Mouse (Mus musculus) liver, embryonic 13.5 days (tissue): ENCODE results near the gene Rpl15. TPM values are rescaled to one million over a fixed set of nuclear protein-coding genes. Genes with fewer than 3 reads are reported as not detected.

Experiments
- ATAC-seq: fragments of 200-750 bp; cut with Nextera tagmentation; 2 replicates; pipeline ENCODE4 v1.8.0; 2017; ENCODE audit warnings: low read depth, mild to moderate bottlenecking, moderate number of reproducible peaks, moderate library complexity
- DNase-seq: peaks from one replicate; pipeline ENCODE4 v3.0.0; 2022
- H3K27ac ChIP-seq: fragments of 300-500 bp; sonication (generic); 2 replicates; pipeline ENCODE4 v1.5.1; 2015; ENCODE audit warnings: moderate library complexity, mild to moderate bottlenecking, inconsistent platforms
- H3K27me3 ChIP-seq: fragments of 300-500 bp; sonication (generic); 2 replicates; pipeline ENCODE4 v1.6.1; 2015; ENCODE audit warnings: mild to moderate bottlenecking, inconsistent platforms
- H3K36me3 ChIP-seq: fragments of 300-500 bp; sonication (generic); 2 replicates; pipeline ENCODE4 v1.6.1; 2015; ENCODE audit warnings: mild to moderate bottlenecking, inconsistent platforms
- H3K4me1 ChIP-seq: fragments of 300-500 bp; sonication (generic); replicated peaks from 2 replicates; pipeline ENCODE4 v1.6.1; 2015; ENCODE audit warnings: inconsistent platforms
- H3K4me2 ChIP-seq: fragments of 300-500 bp; sonication (generic); 2 replicates; pipeline ENCODE4 v1.6.1; 2015; ENCODE audit warnings: inconsistent platforms, mild to moderate bottlenecking, moderate library complexity
- H3K4me3 ChIP-seq: fragments of 300-500 bp; sonication (generic); replicated peaks from 2 replicates; pipeline ENCODE4 v1.5.1; 2015; ENCODE audit warnings: mild to moderate bottlenecking, inconsistent platforms
- H3K9ac ChIP-seq: fragments of 300-500 bp; sonication (generic); 2 replicates; pipeline ENCODE4 v1.6.1; 2015; ENCODE audit warnings: mild to moderate bottlenecking, inconsistent platforms
- H3K9me3 ChIP-seq: fragments of 300-500 bp; sonication (generic); replicated peaks from 2 replicates; pipeline ENCODE4 v1.6.1; 2016; ENCODE audit warnings: inconsistent platforms
- WGBS: fragments of 180-500 bp; shearing (Covaris S2); methylation state at CpG from one replicate; pipeline ENCODE4 v1.1.7; 2015; ENCODE audit not compliant: insufficient replicate concordance; 5-methylcytosine and 5-hydroxymethylcytosine counted together
- polyA plus RNA-seq: library from polyadenylated mRNA; unstranded; fragments of >200 nt; fragmentation: Nextera tagmentation; extraction: Ambion mirVana; gene quantifications from 2 replicates; pipeline ENCODE4 v1.2.1, GENCODE M21; 2015

The Rpl15 gene
- polyA plus RNA-seq, result 362 and 376 TPM in 2 replicates

- H3K4me2 ChIP-seq, result peak within 1 kb of the TSS; percentile 78
- peak; percentile 100 for ATAC-seq
- WGBS, result under 1% methylated on average over 77 of the region's 78 CpGs
Observed at GRCm38 (mm10) chr14:18270529-18271441, at the start of gene Rpl15, which contains the start of gene Nkiras1. Gene Rpl15 (minus strand): TSS chr14:18271391. Gene Nkiras1 (plus strand): TSS chr14:18271136.

GRCm38 (mm10) chr14:18317457-18318411, 46.5 kb upstream of the Rpl15 start:
- 72% methylated on average over 11 of the region's 11 CpGs for WGBS
- DNase-seq (no peak), ATAC-seq (no peak)
- no peak overlapping the region for H3K27ac ChIP-seq
- H3K4me3 ChIP-seq, result no peak overlapping the region
- 0 out of 2 replicates have a peak, but pooled peaks cover 7% of the 10 kb centered on the region for H3K4me1 ChIP-seq
- H3K9me3 ChIP-seq, result no peaks in the 10 kb centered on the region
- 0 out of 2 replicates have a peak, but pooled peaks cover 3% of the 10 kb centered on the region for H3K36me3 ChIP-seq
- H3K4me2 ChIP-seq, result no peak overlapping the region
- no peak overlapping the region for H3K9ac ChIP-seq
- no peaks in the 10 kb centered on the region for H3K27me3 ChIP-seq

More at GRCm38 (mm10) chr14:18270529-18271441, at the start of gene Rpl15, which contains the start of gene Nkiras1:
- peak within 1 kb of the TSS; percentile 98 for H3K9ac ChIP-seq
- no peaks in the 10 kb centered on the region for H3K9me3 ChIP-seq
- H3K4me3 ChIP-seq, result peak within 1 kb of the TSS; percentile 93
- H3K27ac ChIP-seq, result peak within 1 kb of the TSS; percentile 87
- peaks cover 25% of the 10 kb centered on the region for H3K4me1 ChIP-seq
- H3K36me3 ChIP-seq, result peaks cover 36% of the 10 kb centered on the region
- peak; percentile 97 for DNase-seq
- no peaks in the 10 kb centered on the region for H3K27me3 ChIP-seq

- no peaks in the 10 kb centered on the region for H3K36me3 ChIP-seq
- ATAC-seq (no peak), DNase-seq (no peak)
- no peak overlapping the region for H3K27ac ChIP-seq
- H3K27me3 ChIP-seq, result no peaks in the 10 kb centered on the region
- H3K4me1 ChIP-seq, result no peaks in the 10 kb centered on the region
- WGBS, result 84% methylated on average over 5 of the region's 5 CpGs
- H3K4me2 ChIP-seq, result no peak overlapping the region
- H3K4me3 ChIP-seq, result no peak overlapping the region
- H3K9ac ChIP-seq, result no peak overlapping the region
- H3K9me3 ChIP-seq, result no peaks in the 10 kb centered on the region
Observed at GRCm38 (mm10) chr14:18304165-18304564, 33.0 kb upstream of the Rpl15 start.

GRCm38 (mm10) chr14:18303262-18303661, 32.1 kb upstream of the Rpl15 start:
- 64% methylated on average over 4 of the region's 4 CpGs for WGBS
- H3K36me3 ChIP-seq, result no peaks in the 10 kb centered on the region
- no peaks in the 10 kb centered on the region for H3K9me3 ChIP-seq
- DNase-seq (no peak), ATAC-seq (no peak)
- no peak overlapping the region for H3K4me2 ChIP-seq
- H3K27me3 ChIP-seq, result no peaks in the 10 kb centered on the region
- H3K4me3 ChIP-seq, result no peak overlapping the region
- H3K4me1 ChIP-seq, result no peaks in the 10 kb centered on the region
- no peak overlapping the region for H3K27ac ChIP-seq
- H3K9ac ChIP-seq, result no peak overlapping the region

- H3K27ac ChIP-seq, result no peak overlapping the region
- ATAC-seq, result no peak
- no peaks in the 10 kb centered on the region for H3K27me3 ChIP-seq
- no peaks in the 10 kb centered on the region for H3K36me3 ChIP-seq
- H3K9me3 ChIP-seq, result no peaks in the 10 kb centered on the region
- 0 out of 2 replicates have a peak, but pooled peaks cover under 1% of the 10 kb centered on the region for H3K4me1 ChIP-seq
- no peak overlapping the region for H3K4me3 ChIP-seq
- DNase-seq, result no peak
- no peak overlapping the region for H3K9ac ChIP-seq
- no peak overlapping the region for H3K4me2 ChIP-seq
- 57% methylated on average over 3 of the region's 3 CpGs for WGBS
Observed at GRCm38 (mm10) chr14:18302750-18303149, 31.6 kb upstream of the Rpl15 start.

GRCm38 (mm10) chr14:18301591-18301990, 30.4 kb upstream of the Rpl15 start:
- Histone ChIP-seq H3K4me1 (0 out of 2 replicates have a peak, but pooled peaks cover 4% of the 10 kb centered on the region), H3K27ac (no peak overlapping the region)
- no peak for ATAC-seq

GRCm38 (mm10) chr14:18300676-18301075, 29.5 kb upstream of the Rpl15 start:
- 72% methylated on average over 2 of the region's 2 CpGs for WGBS
- Histone ChIP-seq H3K4me2 (no peak overlapping the region), H3K4me1 (0 out of 2 replicates have a peak, but pooled peaks cover 4% of the 10 kb centered on the region), H3K4me3 (no peak overlapping the region), H3K36me3 (no peaks in the 10 kb centered on the region), H3K9ac (no peak overlapping the region), H3K9me3 (no peaks in the 10 kb centered on the region), H3K27me3 (no peaks in the 10 kb centered on the region), H3K27ac (no peak overlapping the region)
- DNase-seq (no peak), ATAC-seq (no peak)

More at GRCm38 (mm10) chr14:18301591-18301990, 30.4 kb upstream of the Rpl15 start:
- no peaks in the 10 kb centered on the region for H3K36me3 ChIP-seq
- 39% methylated on average over 3 of the region's 3 CpGs for WGBS
- H3K9ac ChIP-seq, result no peak overlapping the region
- H3K9me3 ChIP-seq, result no peaks in the 10 kb centered on the region
- H3K4me2 ChIP-seq, result no peak overlapping the region
- no peak for DNase-seq
- H3K27me3 ChIP-seq, result no peaks in the 10 kb centered on the region
- H3K4me3 ChIP-seq, result no peak overlapping the region

GRCm38 (mm10) chr14:18298874-18299273, 27.7 kb upstream of the Rpl15 start:
- H3K27ac ChIP-seq, result no peak overlapping the region
- no peaks in the 10 kb centered on the region for H3K36me3 ChIP-seq
- no peak overlapping the region for H3K4me3 ChIP-seq
- DNase-seq (no peak), ATAC-seq (no peak)
- no peaks in the 10 kb centered on the region for H3K9me3 ChIP-seq
- no peak overlapping the region for H3K4me2 ChIP-seq
- H3K4me1 ChIP-seq, result 0 out of 2 replicates have a peak, but pooled peaks cover 8% of the 10 kb centered on the region
- WGBS, result 69% methylated on average over 2 of the region's 2 CpGs
- H3K27me3 ChIP-seq, result no peaks in the 10 kb centered on the region
- no peak overlapping the region for H3K9ac ChIP-seq

GRCm38 (mm10) chr14:18297441-18297840, 26.2 kb upstream of the Rpl15 start:
- Histone ChIP-seq H3K27me3 (no peaks in the 10 kb centered on the region), H3K4me2 (no peak overlapping the region), H3K36me3 (no peaks in the 10 kb centered on the region), H3K4me3 (no peak overlapping the region), H3K9ac (no peak overlapping the region), H3K4me1 (0 out of 2 replicates have a peak, but pooled peaks cover 8% of the 10 kb centered on the region), H3K9me3 (no peaks in the 10 kb centered on the region), H3K27ac (no peak overlapping the region)
- no peak for ATAC-seq
- DNase-seq, result no peak
- WGBS, result 52% methylated on average over 2 of the region's 2 CpGs

- Histone ChIP-seq H3K36me3 (no peaks in the 10 kb centered on the region), H3K4me1 (0 out of 2 replicates have a peak, but pooled peaks cover 6% of the 10 kb centered on the region)
- WGBS, result 67% methylated on average over 3 of the region's 3 CpGs
Observed at GRCm38 (mm10) chr14:18292578-18292977, 21.4 kb upstream of the Rpl15 start.

GRCm38 (mm10) chr14:18292111-18292510, 20.9 kb upstream of the Rpl15 start:
- H3K9ac ChIP-seq, result no peak overlapping the region
- WGBS, result 54% methylated on average over 3 of the region's 3 CpGs
- H3K4me3 ChIP-seq, result no peak overlapping the region
- no peaks in the 10 kb centered on the region for H3K27me3 ChIP-seq
- H3K9me3 ChIP-seq, result no peaks in the 10 kb centered on the region
- no peaks in the 10 kb centered on the region for H3K36me3 ChIP-seq
- DNase-seq, result no peak
- H3K4me1 ChIP-seq, result 0 out of 2 replicates have a peak, but pooled peaks cover 5% of the 10 kb centered on the region
- no peak overlapping the region for H3K4me2 ChIP-seq
- no peak overlapping the region for H3K27ac ChIP-seq
- no peak for ATAC-seq

More at GRCm38 (mm10) chr14:18292578-18292977, 21.4 kb upstream of the Rpl15 start:
- Histone ChIP-seq H3K9me3 (no peaks in the 10 kb centered on the region), H3K9ac (no peak overlapping the region), H3K4me3 (no peak overlapping the region), H3K27me3 (no peaks in the 10 kb centered on the region), H3K27ac (no peak overlapping the region), H3K4me2 (no peak overlapping the region)
- ATAC-seq (no peak), DNase-seq (no peak)
